Mouse (Mus musculus) stomach, postnatal 0 days (tissue): ENCODE data around the gene Slc7a7. TPM values are rescaled to one million over a fixed set of nuclear protein-coding genes. Genes with fewer than 3 reads are reported as not detected.

Experiments used
- ATAC-seq: fragments of 200-750 bp; cut with Nextera tagmentation; 2 replicates; pipeline ENCODE4 v1.8.0; 2017; ENCODE audit not compliant: low FRiP score, low TSS enrichment
- DNase-seq: peaks from one replicate; pipeline ENCODE4 v3.0.0-alpha.2; 2016; ENCODE audit warnings: low spot score
- H3K27ac ChIP-seq: fragments of 300-500 bp; sonication (generic); replicated peaks from 2 replicates; pipeline ENCODE4 v1.5.1; 2014; ENCODE audit warnings: mild to moderate bottlenecking, control low read depth
- H3K27me3 ChIP-seq: fragments of 300-500 bp; sonication (generic); 2 replicates; pipeline ENCODE4 v1.6.1; 2014; ENCODE audit warnings: low read length; ENCODE audit not compliant: control insufficient read depth, insufficient read depth
- H3K36me3 ChIP-seq: fragments of 300-500 bp; sonication (generic); 2 replicates; pipeline ENCODE4 v1.6.1; 2014; ENCODE audit warnings: low read length, mixed read lengths; ENCODE audit not compliant: control insufficient read depth, insufficient read depth
- H3K4me1 ChIP-seq: fragments of 300-500 bp; sonication (generic); replicated peaks from 2 replicates; pipeline ENCODE4 v1.6.1; 2014; ENCODE audit warnings: antibody characterized with exemption; ENCODE audit not compliant: control insufficient read depth, insufficient read depth
- H3K4me2 ChIP-seq: fragments of 300-500 bp; sonication (generic); replicated peaks from 2 replicates; pipeline ENCODE4 v1.6.1; 2014; ENCODE audit warnings: low read depth, mild to moderate bottlenecking, control low read depth, moderate library complexity
- H3K4me3 ChIP-seq: fragments of 300-500 bp; sonication (generic); 2 replicates; pipeline ENCODE4 v1.5.1; 2014; ENCODE audit warnings: low read depth, low read length, control low read depth
- H3K9ac ChIP-seq: fragments of 300-500 bp; sonication (generic); 2 replicates; pipeline ENCODE4 v1.6.1; 2014; ENCODE audit warnings: mild to moderate bottlenecking, low read length, control low read depth, mixed read lengths
- H3K9me3 ChIP-seq: fragments of 300-500 bp; sonication (generic); 2 replicates; pipeline ENCODE4 v1.6.1; 2016; ENCODE audit warnings: low read length; ENCODE audit not compliant: control insufficient read depth
- CTCF ChIP-seq: IDR thresholded peaks from 2 replicates; pipeline ENCODE4 v1.5.1; 2016; ENCODE audit warnings: antibody characterized with exemption, low read depth, mild to moderate bottlenecking, moderate library complexity
- EP300 ChIP-seq: optimal IDR thresholded peaks from 2 replicates; pipeline ENCODE3; 2016; ENCODE audit warnings: antibody characterized with exemption
- WGBS: fragments of 180-500 bp; shearing (Covaris S2); extraction: QIAGEN DNeasy Blood & Tissue Kit; methylation state at CpG from one replicate; pipeline ENCODE4 v1.1.7; 2014; 5-methylcytosine and 5-hydroxymethylcytosine counted together
- polyA plus RNA-seq: library from polyadenylated mRNA; unstranded; fragments of >200 nt; fragmentation: Nextera tagmentation; extraction: Ambion mirVana; gene quantifications from 2 replicates; pipeline ENCODE4 v1.2.1, GENCODE M21; 2015

Gene Slc7a7
- polyA plus RNA-seq, 1 experiment from 2014 or later, result 9.5 TPM

DNA sequence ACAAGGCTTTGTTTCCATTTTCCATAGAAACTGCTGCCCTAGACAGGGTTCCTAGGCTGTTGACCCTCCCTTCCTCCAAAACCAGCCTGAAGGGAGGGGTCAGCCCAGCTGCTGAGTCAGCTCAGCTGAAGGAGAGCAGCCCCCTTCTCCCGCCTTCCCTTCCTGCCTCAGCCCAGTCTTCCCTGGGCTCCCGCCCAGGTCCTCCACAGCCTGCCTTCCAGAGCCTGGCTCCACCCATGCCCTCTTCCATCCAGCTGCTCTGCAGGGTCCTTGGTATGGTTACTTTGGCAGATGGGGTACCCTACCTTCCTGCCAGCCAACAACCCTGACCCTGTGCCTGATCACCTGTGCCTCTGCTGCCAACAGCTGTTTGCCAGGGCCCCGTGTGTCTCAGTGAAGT, 25.6 kb upstream of the Slc7a7 start:
- no peaks in the 10 kb centered on the region for H3K4me1 ChIP-seq
- no peak overlapping the region for H3K9ac ChIP-seq
- no peaks in the 10 kb centered on the region for H3K27me3 ChIP-seq
- H3K27ac ChIP-seq, result peak overlapping the region; percentile 88
- H3K4me3 ChIP-seq, result no peak overlapping the region
- peaks cover 22% of the 10 kb centered on the region for H3K36me3 ChIP-seq
- 0 out of 2 replicates have a peak overlapping the region, but pooled peaks have one; percentile 17 for H3K4me2 ChIP-seq
- WGBS, result 42% methylated on average over 1 of the region's 3 CpGs
- ATAC-seq (peak; percentile 79; the same call in 1 of the 2 replicates), DNase-seq (peak; percentile 43)
- no peaks in the 10 kb centered on the region for H3K9me3 ChIP-seq
- TF ChIP-seq EP300, result peak; percentile 59
- no peak for TF ChIP-seq CTCF

DNA sequence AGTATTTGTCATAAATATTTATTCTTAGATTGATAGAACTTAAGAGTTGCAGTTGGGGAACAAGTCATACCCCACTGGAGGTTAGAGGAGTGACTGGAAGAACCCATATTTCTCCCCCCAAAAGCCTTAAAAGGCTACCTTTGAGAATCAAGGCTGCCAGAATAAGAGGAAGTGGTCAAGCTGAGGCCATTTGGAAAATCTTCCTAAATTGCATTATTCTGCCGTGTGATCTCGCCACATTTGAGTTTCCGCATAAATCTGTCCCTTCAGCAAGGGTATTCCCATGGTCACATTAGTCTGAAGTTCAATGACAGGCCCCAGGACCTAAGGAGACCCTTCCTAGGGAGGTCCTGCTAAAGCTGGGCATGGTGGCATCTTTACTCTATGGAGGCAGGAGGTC, 25.0 kb upstream of the Slc7a7 start:
- 0 out of 2 replicates have a peak overlapping the region, but pooled peaks have one; percentile 8 for H3K9ac ChIP-seq
- H3K36me3 ChIP-seq, result peaks cover 24% of the 10 kb centered on the region
- no peak for DNase-seq
- TF ChIP-seq CTCF (no peak), EP300 (no peak)
- H3K4me2 ChIP-seq, result no peak overlapping the region
- 69% methylated on average over 3 of the region's 3 CpGs for WGBS
- H3K4me1 ChIP-seq, result no peaks in the 10 kb centered on the region
- no peaks in the 10 kb centered on the region for H3K9me3 ChIP-seq
- H3K4me3 ChIP-seq, result no peak overlapping the region
- no peak for ATAC-seq
- no peaks in the 10 kb centered on the region for H3K27me3 ChIP-seq
- peak overlapping the region; percentile 88 for H3K27ac ChIP-seq

DNA sequence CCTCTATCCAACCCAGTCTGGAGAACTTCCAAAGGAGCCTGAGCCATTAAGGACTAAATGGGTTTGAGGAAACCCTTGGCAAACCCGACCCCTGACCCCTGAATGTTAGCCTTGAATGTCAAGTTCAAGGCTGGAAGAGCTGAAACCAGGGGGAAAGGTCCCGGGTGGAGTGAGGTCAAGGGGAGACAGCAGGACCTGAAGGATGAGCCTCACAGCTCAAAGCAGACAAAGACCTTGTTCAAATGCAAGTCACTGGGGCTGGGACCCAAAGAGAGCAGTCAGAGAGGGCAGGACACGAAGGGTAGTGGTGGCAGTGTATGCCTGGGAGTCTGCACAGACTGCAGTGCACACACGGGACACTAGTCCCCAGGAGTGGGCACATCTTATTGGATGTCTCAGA, 23.8 kb upstream of the Slc7a7 start:
- Histone ChIP-seq H3K27ac (no peak overlapping the region; the same call in 1 of the 2 replicates), H3K4me3 (no peak overlapping the region), H3K9me3 (no peaks in the 10 kb centered on the region), H3K36me3 (peaks cover 24% of the 10 kb centered on the region), H3K27me3 (no peaks in the 10 kb centered on the region), H3K9ac (no peak overlapping the region), H3K4me2 (no peak overlapping the region), H3K4me1 (no peaks in the 10 kb centered on the region)
- ATAC-seq (no peak), DNase-seq (no peak)
- no peak for TF ChIP-seq CTCF
- no peak for TF ChIP-seq EP300
- WGBS, result 75% methylated on average over 4 of the region's 4 CpGs

DNA sequence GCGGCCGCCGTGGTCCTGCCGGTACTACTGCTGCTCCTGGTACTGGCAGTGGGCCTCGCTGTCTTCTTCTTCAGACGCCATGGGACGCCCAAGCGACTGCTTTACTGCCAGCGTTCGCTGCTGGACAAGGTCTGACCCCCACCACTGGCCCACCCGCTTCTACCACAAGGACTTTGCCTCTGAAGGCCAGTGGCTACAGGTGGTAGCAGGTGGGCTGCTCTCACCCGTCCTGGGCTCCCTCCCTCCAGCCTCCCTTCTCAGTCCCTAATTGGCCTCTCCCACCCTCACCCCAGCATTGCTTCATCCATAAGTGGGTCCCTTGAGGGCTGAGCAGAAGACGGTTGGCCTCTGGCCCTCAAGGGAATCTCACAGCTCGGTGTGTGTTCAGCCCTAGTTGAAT, 23.0 kb upstream of the Slc7a7 start:
- TF ChIP-seq EP300 (no peak), CTCF (no peak)
- Histone ChIP-seq H3K4me3 (no peak overlapping the region), H3K27me3 (no peaks in the 10 kb centered on the region), H3K9me3 (no peaks in the 10 kb centered on the region), H3K4me1 (no peaks in the 10 kb centered on the region), H3K36me3 (peaks cover 27% of the 10 kb centered on the region), H3K9ac (no peak overlapping the region), H3K27ac (no peak overlapping the region), H3K4me2 (no peak overlapping the region)
- 89% methylated on average over 14 of the region's 14 CpGs for WGBS
- no peak for DNase-seq
- no peak for ATAC-seq

DNA sequence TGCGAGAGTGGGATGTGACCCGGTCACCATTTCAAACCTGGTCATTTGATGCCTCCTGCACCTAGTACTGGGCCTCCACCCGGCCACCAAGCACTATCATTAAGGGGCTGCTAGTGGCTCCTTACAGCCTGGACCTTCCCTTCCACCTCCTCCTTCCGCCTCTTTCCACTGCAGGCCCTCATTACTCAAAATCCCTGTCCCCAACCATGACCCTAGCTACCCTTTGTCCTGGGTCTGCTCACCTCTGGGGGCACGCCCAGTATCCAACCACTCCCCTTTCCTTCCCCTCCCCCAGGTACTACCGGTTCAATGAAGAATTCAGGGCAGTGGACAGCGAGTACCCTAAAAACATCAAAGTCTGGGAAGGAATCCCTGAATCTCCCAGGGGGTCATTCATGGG, 22.0 kb upstream of the Slc7a7 start:
- WGBS, result 66% methylated on average over 7 of the region's 7 CpGs
- TF ChIP-seq CTCF (no peak), EP300 (no peak)
- peaks cover 27% of the 10 kb centered on the region for H3K36me3 ChIP-seq

DNA sequence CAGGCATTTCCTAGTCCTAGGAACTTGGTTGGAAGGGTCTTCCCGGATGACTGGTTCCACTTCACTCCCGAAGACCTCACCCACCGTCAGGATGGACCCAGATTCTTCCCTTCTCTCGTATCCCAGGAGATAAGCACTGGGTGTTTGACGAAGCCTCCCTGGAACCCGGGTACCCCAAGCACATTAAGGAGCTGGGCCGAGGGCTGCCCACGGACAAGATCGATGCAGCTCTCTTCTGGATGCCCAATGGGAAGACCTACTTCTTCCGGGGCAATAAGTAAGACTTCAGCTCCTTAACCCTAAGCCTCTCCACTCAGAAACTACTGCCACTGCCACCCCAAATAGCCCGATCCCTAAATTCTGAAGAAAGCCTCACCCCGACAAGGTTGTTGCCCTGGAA, 21.6 kb upstream of the Slc7a7 start:
- no peak overlapping the region for H3K27ac ChIP-seq
- WGBS, result 85% methylated on average over 12 of the region's 12 CpGs
- peaks cover 27% of the 10 kb centered on the region for H3K36me3 ChIP-seq

More for the DNA sequence above, 22.0 kb upstream of the Slc7a7 start:
- Histone ChIP-seq H3K4me3 (no peak overlapping the region), H3K9ac (no peak overlapping the region), H3K27me3 (no peaks in the 10 kb centered on the region), H3K9me3 (no peaks in the 10 kb centered on the region), H3K4me2 (no peak overlapping the region), H3K4me1 (peaks cover 1% of the 10 kb centered on the region; the same call in 1 of the 2 replicates), H3K27ac (no peak overlapping the region)
- DNase-seq (no peak), ATAC-seq (no peak)

More for the DNA sequence above, 21.6 kb upstream of the Slc7a7 start:
- Histone ChIP-seq H3K4me1 (peaks cover 3% of the 10 kb centered on the region; the same call in 1 of the 2 replicates), H3K9ac (no peak overlapping the region), H3K27me3 (no peaks in the 10 kb centered on the region), H3K9me3 (no peaks in the 10 kb centered on the region), H3K4me2 (no peak overlapping the region), H3K4me3 (no peak overlapping the region)
- no peak for DNase-seq
- TF ChIP-seq EP300, result no peak
- no peak for TF ChIP-seq CTCF
- no peak for ATAC-seq
